Mouse (Mus musculus): Measurements from ENCODE around the gene Wrb. TPM values are rescaled to one million over a fixed set of nuclear protein-coding genes. Genes with fewer than 3 reads are reported as not detected.

The Wrb gene
- polyA plus RNA-seq (2017; shearing (Covaris generic)), result 1 to 10 TPM; 4.9 to 7.8 TPM

DNA sequence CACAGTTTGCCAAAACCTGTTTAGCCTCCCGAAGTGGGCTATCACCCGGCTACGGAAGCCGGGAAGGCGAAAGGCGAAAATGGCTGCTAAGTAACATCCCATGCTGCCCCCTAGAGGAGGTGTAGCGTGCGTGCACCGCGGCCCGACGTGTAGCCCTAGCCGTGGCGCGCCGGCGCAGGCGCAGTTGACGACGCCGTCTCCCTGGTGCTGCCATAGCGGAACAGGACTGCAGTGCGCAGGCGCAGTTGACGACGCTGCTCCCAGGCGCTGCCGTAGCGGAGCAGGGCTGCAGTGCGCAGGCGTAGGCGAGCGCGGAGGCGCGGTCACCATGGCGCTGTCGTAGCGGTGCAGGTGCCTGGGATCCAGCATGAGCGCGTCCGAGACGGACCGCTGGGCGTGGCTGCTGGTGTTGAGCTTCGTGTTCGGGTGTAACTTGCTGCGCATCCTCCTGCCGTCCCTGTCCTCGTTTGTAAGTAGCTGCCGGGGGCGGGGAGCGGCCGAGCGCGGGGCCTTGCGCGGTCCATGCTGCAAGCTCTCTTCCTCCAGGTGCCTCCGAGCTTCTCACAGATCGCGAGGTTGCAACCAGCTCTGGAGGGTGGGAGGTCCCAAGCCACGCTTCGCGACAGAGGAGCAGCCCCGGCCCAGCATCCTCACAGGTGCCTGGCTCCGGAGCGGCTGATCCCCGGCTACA is at the start of gene Wrb:
TSS of gene Wrb (plus strand) at position 298 of the 691 bp plus-strand sequence.

DNA sequence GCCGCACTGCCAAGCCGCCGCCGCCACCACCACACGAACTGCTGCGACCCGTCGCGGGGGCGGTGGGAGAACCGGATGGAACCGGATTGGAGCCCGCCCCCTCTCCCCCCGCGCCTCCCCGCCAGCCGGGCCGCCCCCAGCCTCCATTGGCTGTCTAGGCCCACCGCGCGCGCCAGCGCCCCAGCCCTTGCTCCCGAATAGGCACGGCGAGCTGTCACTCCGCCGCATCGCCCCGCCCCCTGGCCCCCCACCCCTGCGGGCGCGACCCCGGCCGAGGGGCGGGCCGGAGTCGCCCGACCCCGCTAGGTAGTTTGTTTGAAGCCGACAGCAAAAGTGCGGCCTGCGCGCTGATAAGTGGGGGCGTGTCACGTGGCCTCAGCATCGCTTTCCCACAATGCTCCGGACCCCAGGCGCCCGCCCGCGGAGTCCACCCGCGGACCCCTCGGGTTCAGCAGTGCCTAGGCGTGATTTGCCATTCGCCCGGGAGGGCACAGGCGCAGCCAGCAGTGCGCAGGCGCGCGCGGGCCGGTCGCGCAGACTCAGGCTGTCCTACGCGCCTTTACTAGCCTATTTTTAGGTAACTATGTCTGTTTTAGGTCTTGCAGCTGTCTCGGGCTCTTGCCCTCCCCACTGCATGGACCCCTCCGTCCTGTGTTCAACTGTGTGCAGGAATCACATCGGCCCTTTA is 17.4 kb upstream of the Wrb start, which contains the start of gene Hmgn1:
TSS of gene Hmgn1 (minus strand) at position 73 of the 688 bp plus-strand sequence.

DNA sequence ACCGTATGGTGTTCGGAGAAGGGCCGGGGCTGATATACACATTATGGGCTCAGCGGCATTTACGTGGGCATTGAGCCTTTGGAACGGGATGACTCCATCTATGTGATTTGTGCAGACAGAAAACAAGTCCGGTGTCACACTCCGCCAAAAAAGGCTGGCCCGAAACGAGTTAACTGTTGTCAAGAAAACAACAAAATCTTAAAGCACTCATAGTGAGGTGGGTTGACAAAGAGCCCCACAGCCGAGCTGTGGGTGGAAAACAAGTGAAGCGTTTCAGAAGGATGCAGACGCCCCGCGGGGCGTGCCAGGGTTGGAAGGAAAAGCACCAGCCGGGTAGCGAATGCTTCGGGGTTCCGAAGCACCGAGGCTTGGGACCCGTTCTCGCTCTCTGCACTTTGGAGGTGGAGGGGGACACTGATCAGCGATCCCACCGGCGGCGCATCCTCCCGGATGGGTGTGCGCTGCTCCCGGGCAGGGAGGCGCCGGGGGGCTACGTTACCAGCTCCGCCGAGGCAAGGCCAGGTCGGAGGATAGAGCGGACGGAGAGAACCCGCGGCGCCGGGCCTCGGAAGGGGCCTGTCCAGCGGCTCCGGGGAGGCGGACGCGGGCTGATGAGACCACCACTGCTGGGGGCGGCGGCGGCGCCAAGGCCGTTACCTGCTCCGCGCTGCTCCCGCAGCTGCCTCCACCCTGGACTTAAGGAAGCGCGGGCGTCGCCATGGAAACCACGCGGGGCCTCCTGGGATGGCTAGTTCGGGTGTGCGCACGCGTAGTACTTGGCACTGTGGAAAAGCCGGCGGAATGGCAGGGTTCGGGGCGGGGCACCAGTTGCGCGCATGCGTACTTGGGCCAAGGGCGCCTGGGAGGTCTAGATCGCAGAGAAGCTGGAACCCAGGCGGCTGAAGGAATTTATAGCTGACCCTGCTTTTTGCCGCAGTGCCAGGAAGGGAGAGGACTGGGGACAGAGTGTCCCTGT is 46.6 kb downstream of the Wrb start, which contains the start of gene Lca5l:
TSS of gene Lca5l (minus strand) at position 741 of the 976 bp plus-strand sequence.

DNA sequence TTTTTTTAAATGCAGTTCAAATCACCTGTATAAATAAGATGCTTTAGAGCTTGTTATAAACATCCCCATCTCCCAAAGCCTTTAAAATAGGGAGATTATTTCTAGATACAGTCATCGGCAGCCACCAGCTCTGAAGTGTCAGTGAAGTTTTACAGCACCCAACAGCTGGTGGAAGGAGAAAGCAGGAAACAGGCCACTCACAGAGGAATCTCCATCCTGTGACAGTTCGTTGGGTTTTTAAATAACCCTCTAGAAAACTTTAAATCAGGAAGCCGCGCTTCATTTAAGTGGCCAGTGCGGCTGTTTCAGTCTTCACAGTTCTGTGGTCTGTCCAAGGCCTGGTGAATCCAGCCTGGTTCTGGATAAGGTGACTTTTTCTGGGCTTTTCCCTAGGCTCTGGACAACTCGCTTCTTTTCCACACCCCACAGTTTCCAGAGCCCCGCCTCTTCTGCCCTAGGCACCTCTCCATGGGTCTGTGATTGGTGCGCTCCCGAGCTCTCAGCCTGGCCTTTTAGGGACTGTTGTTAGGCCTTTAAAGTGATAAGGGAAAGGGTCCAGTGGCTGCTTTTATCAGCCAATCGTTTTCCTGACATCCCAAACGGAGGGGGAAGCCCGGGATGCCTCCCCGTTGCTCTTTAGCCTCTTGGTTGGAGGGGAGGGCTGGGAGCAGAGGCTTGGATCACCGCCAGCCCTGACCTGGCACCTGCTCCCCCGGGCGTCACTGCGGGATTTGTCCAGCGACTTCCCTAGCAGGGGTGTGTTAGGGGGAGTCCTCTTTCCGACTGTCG is 54.9 kb downstream of the Wrb start, which contains the start of gene Sh3bgr:
TSS of gene Sh3bgr (plus strand) at position 538 of the 789 bp plus-strand sequence.

Other genes with a start within 250 kb of the Wrb start
- gene Psmg1, start 154.4 kb upstream of the Wrb start, polyA plus RNA-seq (2017; shearing (Covaris generic)), result 10 to 100 TPM; 51.2 to 64.7 TPM
- gene Brwd1, start 62.9 kb upstream of the Wrb start, polyA plus RNA-seq (2017; shearing (Covaris generic)), result 10 to 100 TPM; 50.4 to 64.0 TPM
- 100 to 1,000 TPM in 1 of 2 experiments, 10 to 100 TPM in 1; 84.8 to 171 TPM for gene Hmgn1, start 17.7 kb upstream of the Wrb start, polyA plus RNA-seq (2017; shearing (Covaris generic))
- gene Lca5l, start 46.9 kb downstream of the Wrb start, polyA plus RNA-seq (2017; shearing (Covaris generic)), result under 1 TPM; 0.11 to 0.48 TPM
- gene Sh3bgr, start 55.0 kb downstream of the Wrb start, polyA plus RNA-seq (2017; shearing (Covaris generic)), result under 1 TPM in 1 of 2 experiments, not detected in 1; 0.17 TPM
- under 1 TPM; 0.12 to 0.86 TPM for gene B3galt5, start 90.4 kb downstream of the Wrb start, polyA plus RNA-seq (2017; shearing (Covaris generic))